Mouse (Mus musculus) adrenal gland, postnatal 25 days (tissue): ENCODE measurements at regions not wholly inside any gene's neighbourhood (a gene's known extent, or its start where the extent isn't known, plus 50 kb on each side); places are given as distances from the start of the nearest gene placed in this dataset.
A peak's percentile ranks its signal among the peaks of the same experiment; 100 is the strongest.

ENCODE experiments used
- DNase-seq: peaks from one replicate; pipeline ENCODE4 v3.0.0; 2021; ENCODE audit warnings: mixed read lengths

- no peak for DNase-seq
Measured at GRCm38 (mm10) chr4:135036764-135037163, 83.7 kb upstream of the Runx3 start.

GRCm38 (mm10) chr4:135039234-135039633 is 81.2 kb upstream of the Runx3 start:
- DNase-seq = no peak

DNA sequence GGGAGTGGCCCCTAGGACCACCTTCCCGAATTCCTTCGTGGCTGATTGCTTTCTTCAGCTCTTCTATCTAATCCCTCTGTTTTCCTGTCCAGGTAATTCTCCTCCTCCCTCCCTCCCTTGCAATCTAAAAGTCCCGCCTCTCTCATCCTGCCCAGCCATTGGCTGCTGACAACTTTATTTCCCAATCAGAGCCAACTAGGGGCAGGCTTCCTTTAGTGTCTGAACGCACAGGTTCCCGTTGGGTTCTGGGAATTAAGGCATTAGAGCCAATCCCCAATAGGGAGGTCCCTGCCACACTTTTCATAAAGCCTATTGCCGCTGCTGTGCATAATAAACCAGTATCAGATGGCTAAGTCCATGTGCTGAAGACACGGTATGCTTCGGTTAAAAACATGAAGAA is 78.5 kb upstream of the Runx3 start:
- DNase-seq = no peak

DNA sequence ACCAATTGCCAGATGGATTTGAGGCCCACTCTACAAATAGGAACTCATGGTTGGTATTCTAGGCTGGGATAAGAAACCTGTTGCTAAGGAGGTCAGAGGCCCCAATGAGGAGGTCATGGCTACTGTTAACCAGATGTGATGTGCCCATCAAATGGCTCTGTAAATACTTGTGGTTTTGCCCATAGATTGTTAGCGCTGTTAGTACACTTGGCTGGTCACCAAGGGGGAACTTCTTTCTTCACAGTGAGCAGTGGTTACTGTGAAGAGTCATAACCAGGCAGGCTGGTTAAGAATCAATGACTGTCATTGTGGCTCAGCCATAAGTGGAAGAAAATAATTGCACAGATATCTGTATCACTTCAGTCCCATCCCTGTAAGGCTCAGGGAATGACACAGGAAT is 78.0 kb upstream of the Runx3 start:
- DNase-seq = no peak

DNA sequence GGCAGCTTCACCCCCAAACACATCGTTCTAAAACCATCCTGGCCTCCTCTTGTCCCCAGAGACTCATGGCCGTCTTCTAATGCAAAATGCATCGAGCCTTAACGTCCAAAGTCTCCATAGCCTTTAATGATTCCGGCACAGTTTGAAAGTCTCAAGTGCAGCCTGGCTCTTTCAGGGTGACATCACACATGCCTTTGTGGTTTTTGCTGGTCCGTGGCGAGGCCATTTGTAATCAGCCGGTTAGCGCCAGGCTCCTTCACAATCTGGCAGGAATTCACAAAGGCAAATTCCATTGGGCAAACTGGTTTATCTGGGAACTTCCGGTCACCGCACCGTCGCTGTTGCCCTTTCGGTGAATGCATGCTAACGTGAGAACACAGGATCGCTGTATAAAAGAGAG is 75.4 kb upstream of the Runx3 start:
- DNase-seq = no peak

DNA sequence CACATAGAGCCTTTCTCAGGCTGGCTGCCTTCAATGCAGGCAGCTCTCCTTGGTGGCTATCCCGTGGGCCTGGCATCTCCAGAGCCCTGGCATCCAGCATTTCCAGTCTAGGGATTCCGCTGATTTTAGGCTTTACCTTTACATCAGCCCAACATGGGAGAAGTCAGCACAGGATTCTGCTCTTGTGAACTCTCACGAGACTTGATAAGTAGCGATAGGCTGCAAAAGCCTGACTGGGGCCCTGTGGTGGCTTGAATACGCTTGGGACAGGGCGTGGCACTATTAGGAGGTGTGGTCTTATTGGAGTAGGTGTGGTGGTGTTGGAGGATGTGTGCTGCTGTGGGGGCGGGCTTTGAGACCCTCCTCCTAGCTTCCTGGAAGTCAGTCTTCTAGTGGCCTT is 73.8 kb upstream of the Runx3 start:
- DNase-seq = no peak

DNA sequence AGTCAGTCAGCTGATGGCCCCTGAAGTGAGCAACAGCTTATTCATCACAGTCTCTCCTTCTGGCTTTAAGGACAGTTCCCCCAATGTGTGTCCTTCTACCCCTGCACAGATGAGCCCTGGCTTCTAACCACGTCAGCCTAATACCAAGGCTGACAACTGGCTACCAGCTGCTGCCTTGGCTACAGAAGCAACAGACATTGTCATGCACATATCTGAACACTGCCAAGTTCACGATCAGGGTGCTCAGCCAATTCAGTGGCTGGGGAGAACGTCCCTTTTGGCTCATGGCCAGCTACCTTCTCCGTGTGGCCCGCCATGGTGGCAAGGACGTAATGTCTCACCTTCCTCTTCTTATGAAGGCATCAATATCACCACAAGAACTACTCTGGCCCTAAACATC is 73.2 kb upstream of the Runx3 start:
- DNase-seq = no peak

- DNase-seq = no peak
Measured at GRCm38 (mm10) chr4:135047771-135048170, 72.7 kb upstream of the Runx3 start.

DNA sequence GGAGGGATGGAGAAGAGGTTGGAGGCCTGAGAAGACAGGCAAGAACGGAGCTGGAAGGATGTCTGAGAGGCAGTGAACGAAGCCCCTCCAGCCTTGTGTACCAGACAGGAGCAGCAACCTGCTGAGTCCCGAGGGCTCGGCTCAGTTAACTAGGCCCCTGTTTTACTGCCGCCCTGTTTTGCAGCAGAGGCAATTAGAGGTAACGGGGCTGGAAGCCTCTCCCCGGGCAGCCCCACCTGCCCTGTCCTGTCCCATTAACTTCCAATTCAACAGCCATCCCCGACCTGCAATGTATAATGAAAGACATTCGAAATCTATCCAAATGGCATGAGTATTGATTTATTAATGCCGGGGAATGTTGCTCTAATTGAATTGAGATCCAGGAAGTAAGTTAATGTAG is 70.5 kb upstream of the Runx3 start:
- no peak for DNase-seq

GRCm38 (mm10) chr4:135051466-135051865 is 69.0 kb upstream of the Runx3 start:
- DNase-seq = no peak

GRCm38 (mm10) chr4:135053585-135053984 is 66.9 kb upstream of the Runx3 start:
- DNase-seq = no peak

GRCm38 (mm10) chr4:135054353-135054752 is 66.1 kb upstream of the Runx3 start:
- DNase-seq = no peak

- DNase-seq = no peak
Measured at GRCm38 (mm10) chr4:135056371-135056770, 64.1 kb upstream of the Runx3 start.

GRCm38 (mm10) chr4:135057286-135057685 is 63.2 kb upstream of the Runx3 start:
- DNase-seq = no peak

GRCm38 (mm10) chr4:135058895-135059294 is 61.6 kb upstream of the Runx3 start:
- no peak for DNase-seq

DNA sequence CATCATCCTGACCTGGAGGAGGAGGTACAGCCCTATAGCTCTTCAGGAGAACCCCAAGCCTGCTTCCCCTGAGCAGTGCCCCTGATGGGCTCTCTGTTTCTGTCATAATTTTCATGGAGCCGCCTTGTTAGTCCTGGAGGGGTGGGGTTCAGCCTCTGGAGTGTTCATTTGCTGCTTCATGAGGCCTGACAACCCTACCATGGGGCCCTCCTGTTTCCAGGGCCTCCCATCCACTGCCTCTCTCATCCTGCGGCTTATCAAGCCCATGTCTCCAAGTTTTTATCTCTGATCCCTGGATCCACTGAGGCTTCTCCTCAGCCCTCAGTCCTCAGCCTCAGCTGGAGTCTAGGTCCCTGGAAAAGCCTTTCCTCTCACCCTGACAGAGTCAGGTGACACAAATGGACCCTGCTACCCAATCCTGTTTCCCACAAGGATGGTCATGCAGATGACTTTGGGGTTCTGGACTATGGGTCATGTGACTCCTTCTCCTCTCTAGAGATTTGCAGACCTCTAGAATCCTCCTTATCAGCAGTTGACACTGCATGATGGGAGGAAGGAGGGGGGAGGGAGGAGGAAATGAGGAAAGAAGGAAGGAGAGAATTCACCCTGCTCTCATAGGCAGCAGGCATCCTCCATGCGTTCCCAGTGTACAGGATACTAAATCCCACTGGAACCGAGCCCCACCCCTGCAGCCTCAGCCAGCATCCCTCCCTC is 59.3 kb upstream of the Runx3 start:
- DNase-seq = no peak

DNA sequence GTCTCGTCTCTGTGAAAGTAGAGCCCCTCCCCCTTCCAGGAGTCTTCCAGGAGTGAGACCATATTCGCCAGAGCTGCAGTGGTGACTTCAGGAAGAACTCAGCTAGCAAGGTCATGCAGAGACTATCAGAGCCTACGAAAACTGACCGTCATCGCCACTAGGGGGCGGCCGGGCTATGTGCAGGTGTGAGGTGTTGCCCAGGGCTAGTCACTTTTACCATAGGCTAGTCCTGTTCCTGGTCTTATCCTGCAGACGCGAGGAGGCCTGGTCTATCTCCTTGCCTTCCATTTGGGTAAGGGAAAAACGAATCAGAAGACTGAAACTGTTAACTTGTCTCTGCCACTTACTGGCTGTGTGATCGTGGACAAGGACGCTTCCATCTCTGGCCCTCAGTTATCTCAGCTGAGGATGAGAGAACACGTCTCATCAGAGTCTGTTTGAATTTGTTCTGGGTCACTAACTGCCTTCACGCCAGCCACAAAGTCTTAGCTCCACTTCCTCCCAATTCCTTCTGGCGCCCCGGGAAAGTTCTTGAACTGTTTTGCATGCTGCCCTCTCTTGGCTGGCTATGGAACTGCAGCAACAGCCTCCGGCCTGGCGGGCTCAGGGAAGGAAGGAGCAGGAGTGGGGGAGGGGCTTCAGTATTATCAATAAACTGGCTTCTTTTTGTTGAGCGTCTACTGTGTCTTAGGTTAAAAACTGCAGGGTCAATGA is 53.5 kb upstream of the Runx3 start:
- DNase-seq = peak; percentile 83

DNA sequence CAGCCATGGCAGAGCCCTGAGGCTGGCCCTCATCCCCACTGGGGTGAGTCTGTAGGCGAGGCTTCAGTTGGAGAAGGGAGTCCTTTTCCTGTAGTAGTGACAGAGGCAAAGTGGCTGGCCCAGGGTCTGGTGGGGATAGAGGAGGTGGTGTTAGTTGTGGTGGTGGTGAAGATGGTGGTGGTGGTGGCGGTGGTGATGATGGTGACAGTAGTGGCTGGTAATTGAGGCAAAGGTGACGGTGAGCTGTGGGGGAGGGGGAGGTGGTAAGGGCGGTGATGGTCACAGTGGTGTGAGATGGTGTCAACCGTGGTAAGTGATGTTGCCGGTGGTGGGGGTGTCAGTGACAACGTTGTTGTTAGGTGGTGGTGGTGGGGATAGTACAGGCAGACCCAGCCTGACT is 52.6 kb upstream of the Runx3 start:
- DNase-seq = no peak

DNA sequence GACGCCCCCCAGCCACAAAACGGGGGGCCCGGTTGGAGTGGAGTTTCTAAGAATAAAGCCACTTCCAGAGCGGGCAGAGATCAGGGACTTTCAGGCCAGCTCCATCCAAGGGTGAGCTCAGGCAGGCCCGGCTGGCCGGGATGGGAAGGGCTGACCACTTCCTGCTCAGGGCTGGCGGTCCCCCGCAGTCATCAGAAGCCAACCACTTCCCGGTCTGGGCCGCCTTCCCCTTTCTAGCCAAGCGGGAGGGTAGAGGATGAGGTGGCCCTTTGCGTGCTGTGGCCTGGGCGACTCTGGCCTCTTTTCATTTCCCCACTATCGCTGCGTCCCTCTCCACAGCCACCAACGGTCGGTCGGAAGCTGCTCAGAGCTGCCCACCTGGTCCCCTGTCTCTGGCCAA is 50.6 kb upstream of the Runx3 start:
- no peak for DNase-seq
